Mouse (Mus musculus) adrenal gland, adult (tissue): ENCODE measurements around the gene Lrrc8c.

Experiments used
- DNase-seq, 2 experiments: peaks; one replicate each; pipeline ENCODE4 v3.0.0; 2022 to 2023; ENCODE audit warnings: low spot score in 1 of 2; ENCODE audit not compliant: inconsistent age in 2 of 2

Gene Lrrc8c

DNA sequence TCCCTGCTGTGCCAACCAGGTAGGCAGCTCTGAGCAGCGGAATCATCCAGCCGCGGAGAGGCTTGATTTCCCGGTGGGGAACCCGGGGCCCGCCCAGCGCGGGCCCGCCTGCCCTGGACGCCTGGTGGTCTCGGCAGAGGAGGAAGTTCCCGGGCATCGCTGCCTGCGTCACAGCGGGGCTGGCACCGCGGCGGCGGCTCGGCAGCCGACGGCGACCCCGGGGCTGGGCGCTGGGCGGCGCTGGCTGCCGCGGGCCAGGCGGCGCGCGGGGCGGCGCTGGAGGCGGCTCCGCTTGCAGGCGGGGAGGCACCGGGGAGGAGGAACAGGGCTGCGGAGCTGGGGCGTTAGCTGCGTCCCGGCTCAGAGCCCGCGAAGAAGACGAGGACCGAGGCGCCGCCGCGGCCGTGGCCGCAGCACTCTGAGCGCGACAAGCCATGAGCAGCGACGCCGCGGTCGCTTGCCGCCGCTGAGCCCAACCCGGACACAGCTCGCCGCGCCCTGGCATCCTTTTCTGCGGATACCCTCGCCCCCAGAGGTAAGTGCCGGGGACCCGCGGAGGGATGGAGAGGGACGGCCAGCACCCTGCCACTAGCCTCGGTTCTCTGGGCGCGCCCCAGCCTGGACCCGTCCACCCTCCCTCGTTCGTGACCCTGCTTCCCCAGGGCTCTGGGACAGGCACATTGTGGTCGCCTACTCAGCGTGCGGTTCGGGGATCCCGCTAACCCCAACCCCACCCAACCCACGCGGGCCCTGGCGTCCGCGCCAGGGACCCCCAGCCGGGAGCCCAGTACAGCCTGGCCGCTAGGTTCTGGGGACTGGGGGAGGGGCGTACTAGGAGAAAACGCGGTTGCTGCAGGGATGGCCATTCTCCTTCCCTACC lies at the start of gene Lrrc8c:
Gene Lrrc8c (plus strand): TSS at position 293 of the 880 bp plus-strand sequence.
- peak; percentile 91 to 96 for DNase-seq

DNA sequence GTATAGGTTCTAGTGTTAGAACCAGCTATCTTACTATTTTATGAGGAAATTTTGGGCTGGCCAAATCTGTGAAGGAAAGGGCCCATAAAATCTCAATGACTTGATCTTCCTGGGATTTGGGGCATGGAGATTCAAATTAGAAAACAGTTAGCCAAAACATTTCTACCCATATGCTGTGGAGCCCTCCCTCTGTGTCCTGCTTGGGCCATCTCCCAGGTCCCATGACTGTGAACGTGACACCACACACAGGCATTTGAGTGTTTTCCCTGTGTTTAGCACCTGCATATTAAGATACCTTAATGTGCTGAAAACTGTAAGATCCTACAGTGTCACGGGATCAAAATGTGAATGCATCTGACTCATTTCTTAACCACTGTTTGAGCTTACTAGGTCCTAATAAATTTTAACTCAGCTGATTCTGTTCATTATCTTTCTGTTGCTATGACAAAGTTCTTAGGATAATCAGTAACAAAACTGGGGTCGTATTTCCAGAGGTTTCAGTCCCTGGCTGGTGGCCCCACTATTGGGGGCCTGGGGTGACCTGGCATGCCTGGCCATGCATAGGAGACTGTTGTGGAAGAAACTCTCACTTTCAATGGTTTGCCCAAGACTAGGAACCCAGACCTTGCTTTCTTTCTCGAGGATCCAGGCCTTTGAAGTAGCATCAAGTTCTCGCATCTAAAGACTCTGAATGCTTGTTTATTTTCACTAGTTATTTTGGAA lies 46.0 kb upstream of the Lrrc8c start:
- no peak for DNase-seq

DNA sequence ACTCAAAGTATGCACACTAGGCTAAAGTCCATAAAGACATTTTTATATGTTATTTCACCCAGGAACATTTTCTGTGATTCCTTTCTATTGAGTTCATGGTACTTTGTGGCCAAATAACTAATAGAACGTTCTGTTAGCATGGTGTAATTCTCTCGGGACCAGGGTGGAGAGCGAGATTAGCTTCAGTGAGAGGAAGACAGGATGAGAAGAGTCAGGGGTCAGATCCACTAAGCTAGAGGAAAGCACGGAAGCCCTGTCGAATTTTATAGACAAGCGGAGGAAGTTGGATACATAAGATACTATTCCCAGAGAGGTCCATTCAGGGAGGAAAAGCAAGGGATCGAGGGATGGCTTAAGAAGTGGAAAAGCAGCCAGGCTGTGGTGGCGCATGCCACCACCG lies 41.7 kb upstream of the Lrrc8c start:
- no peak for DNase-seq

DNA sequence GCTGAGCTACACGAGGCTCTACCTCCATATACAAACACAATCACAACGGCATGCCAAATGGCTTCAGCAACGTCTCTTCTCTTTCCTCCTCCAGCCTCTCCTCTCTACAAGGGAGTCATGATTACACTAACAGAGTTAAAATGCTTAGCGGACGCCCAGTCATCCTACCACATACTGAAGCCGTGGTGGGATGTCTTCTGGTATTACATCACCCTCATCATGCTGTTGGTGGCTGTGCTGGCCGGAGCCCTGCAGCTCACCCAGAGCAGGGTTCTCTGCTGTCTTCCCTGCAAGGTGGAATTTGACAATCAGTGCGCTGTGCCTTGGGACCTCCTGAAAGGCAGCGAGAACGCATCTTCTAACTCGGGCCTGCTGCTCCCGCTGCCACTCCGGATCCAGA lies 39.5 kb upstream of the Lrrc8c start:
- no peak for DNase-seq

DNA sequence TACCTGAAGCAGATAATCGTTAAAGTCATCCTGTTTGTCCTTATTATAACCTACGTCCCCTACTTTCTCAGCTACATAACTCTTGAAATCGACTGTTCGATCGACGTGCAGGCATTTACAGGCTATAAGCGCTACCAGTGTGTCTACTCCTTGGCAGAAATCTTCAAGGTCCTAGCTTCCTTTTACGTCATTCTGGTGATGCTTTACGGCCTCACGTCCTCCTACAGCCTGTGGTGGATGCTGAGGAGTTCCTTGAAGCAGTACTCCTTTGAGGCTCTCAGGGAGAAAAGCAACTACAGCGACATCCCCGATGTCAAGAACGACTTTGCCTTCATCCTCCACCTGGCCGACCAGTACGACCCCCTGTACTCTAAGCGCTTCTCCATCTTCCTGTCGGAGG lies 38.6 kb upstream of the Lrrc8c start:
- DNase-seq: no peak

DNA sequence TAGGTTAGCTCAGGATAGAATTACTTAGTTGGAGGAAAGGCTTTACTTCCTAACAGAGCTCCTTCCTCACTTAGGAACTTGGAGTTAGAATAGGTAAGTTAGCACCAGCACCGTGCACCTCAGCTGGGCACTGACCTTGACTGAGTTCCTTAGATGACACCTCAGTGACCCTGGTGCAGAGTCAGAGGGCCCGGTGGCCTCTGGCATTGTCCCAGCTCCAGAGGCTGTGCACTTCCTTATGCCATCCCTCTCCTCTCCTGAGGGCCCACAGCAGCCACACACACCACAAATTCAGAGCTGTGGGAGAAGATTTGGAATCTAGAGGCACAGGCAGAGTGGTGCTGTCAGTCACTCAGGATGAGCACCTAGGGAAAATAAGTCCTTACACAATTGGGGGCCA lies 35.6 kb upstream of the Lrrc8c start:
- DNase-seq: peak in 1 of 2 experiments; percentile 65

DNA sequence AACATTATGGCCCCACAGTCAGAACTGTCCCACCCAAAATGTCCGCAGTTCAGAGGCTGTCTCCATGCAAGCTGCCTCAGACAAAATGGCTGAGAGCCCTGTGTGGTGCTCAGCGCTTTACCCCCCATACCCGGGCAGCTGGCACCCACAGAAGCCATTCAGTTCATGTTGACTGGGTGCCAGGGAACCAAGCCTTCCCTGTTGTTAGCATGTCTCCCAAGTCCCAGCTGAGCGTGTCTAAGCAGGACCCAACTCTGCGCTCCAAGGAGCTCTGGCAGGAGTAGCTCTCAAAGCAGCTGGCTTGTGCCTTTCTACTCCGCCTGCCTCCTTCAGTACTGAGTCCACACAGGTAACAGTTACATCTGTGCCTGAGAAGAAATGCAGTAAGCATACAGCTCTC lies 34.9 kb upstream of the Lrrc8c start:
- no peak for DNase-seq

DNA sequence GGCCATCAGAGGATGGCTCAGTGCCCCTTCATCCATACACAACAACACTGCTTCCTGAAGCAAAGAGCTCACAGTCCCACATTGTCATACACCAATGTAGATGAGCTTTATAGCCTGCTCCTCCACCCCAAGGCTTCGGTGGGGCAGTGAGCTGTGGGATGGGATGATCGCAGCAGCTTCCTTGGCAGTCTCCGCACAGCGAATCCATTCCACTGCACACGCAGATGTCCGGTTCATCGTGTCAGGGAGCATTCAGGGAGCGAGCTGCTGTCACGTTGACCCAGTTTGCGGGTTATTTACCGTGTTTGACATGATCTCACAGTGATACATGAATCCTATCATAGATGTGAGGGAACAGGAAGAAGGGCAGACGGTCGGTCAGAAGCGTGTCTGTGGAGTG lies 34.3 kb upstream of the Lrrc8c start:
- no peak for DNase-seq

DNA sequence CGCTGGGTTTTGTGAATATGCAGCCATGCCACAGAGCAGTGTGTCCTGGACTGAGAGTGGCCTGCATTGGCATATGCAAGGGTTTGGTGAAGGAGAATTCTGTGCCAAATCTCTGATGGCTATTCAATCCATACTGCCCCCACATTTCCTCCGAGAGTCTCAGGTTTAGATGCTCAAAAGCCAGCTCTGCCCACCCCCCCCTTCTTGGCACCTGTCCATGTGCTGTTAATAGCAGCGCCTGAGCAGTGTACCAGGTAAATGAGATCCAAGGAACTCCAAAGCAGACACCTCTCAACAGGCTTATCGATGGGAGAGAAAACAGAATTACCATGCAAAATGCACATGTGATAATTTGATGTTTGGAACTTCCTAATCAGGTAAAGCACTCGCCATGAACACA lies 29.0 kb upstream of the Lrrc8c start:
- DNase-seq: no peak

DNA sequence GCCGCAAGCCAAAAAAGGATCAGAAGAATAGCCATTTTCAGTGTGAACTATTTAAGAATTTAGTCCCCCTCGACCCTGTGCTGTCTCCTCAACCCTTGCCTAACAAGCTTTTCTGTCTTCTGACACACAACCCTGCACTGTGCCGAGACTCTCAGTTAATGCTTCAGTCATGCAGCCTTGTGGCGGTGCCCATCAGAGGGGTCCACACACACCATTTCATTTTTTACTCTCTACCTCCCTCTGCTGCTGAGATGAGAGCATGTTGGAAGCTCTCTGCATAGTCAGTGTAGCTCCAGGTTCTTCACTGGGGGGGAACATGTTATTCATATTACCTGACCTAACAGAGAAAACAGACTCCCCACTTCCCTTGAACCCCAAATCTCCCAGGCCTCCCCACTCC lies 27.8 kb upstream of the Lrrc8c start:
- DNase-seq: no peak

DNA sequence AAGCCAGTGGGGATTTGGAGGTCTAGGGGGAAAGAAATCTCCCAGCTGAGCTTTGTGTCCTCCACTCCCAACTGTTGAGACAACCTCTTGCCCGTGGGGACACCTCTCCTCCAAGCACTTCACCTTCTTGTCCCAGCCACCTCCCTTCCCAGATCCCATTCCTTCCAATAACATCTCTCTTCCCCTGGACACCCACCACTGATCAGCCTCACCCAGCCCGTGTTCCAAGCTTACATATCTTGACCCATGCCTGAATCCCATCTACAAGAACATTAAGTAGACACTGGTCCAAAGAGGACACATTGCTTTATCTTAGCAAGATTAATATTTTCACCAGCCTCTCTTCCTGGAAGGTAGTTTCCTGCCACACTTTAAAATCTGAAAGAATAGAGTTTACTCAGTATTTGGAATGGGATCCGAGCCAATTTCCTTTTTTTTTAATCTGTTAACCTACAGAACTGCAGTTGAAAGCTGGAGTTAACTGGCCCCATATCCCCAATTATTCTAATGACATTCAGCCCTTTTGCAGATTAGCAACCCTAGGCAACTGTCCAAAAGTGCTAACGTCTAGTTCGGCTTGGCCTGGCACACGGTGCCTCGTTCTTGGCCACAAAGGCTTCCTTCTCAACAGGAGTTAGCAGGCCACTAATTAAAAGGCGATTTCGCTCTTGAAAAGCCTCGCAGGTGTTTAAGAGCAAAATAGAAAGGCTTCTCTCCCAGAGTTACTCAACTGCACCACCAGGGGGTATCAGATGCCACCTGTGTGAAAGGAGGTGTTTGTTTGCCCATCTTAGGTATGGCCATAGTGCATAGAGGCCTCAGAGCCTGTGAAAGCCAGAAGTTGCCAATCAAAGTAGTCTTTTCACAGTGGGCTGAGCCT lies 26.6 kb upstream of the Lrrc8c start:
- peak in 1 of 2 experiments; percentile 58 for DNase-seq

DNA sequence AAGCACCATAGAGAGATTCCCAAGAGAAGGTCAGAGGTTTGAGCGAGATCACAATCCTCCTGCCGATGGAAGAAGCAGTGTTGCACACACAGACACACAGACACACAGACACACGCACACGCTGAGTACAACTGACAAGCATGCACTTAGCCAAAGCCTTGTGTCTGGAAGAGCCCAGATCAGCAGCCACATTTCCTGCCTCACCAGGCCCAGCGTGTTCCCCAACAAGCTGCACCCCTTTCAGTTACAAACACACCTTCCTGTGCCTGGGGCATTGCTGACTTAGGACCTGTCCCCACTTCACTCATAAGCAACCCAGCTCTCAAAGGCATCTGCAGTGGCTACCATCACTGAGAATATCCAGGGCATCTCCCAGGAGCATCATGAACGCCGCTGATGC lies 25.8 kb upstream of the Lrrc8c start:
- no peak for DNase-seq

DNA sequence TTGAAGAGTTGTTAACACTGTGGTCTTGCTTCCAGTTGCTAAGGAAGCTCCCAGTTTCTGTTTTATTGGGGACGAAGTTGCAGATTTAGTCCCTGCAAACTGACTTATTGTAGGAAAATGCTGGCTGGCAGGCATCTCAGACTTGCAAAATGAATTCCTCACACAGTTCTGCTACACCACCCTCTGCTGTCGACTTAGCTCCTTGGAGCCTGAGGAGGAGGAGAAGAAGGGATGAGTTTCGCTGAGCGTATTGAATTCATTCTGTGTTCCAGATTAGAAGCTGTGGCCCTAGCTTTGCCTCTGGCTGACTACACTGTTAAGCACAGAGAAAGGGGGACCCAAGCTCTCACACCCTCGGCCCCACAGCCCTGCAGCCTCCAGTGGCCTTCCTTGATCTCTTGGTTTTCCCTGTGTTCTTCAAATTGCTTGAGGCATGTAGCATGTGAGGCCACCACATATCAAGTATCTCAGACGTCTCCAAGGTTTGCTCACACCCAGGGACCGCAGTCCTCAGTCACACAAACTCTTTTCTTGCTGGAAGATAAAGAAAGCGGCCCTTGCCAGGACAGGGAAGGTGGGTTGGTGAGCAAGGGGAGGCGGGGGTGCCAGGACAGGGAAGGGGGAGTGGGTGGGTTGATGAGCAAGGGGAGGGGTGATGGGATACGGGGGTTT lies 24.8 kb upstream of the Lrrc8c start:
- no peak for DNase-seq

DNA sequence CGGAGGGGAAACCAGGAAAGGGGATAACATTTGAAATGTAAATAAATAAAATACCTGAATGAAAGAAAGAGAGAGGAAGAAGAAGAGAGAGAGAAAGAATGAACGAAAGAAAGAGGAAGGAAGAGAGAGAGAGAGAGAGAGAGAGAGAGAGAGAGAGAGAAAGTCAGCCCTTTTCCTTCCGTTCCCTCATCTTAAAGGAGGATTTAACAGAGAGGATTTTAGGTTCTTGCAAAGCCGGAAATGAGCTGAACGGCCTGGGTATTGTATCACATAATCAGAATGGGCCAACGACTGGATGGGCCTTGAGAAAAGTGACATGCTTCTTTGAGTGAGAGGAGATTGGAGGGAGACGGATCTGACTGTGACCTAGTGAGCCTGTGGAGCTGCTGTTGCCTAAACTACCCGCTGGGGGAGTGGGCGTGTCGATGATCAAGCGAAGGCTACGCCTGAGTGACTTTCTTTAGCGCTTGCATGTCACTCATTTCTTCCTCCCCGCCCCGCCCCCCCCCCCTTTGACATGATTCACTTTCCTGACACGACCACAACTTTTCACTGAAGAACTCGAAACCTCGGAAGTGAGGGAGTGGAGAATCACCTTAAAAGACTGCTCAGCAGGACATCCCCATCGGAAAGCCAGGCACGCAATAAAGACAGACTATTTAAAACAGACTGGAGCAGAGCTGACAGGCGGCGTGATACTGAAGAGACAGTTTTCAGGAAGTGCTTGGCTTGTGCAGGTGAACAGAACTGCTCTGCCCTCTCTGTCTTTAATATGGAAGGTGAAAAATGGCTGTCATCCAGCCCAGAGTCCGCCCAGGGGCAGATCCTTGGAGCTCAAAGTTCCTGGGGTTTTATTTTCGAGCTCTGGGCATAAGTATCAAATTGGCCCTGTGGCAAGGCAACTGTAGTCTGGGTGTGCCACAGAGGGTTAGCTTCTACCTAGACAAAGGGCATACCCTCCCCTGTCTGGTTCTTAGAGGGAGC lies 24.0 kb upstream of the Lrrc8c start:
- peak; percentile 87 to 93 for DNase-seq

DNA sequence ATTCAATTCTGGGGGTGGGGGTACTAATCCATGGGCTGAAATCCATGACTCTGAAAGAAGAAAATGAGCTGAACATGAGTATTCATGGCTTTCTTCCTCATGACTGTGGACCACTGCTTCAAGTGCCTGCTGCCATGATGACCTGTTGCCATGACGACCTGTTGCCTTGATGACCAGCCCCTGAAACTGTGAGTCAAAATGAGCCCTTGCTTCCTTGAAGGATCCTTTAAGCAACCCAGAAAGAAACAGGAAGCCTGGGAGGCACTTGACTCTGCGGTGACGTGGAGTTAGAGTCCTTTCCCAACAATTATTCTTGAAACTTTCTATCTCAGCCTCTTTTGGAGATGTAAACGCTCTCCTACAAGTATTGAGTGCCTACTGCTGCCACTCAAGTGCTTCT lies 23.1 kb upstream of the Lrrc8c start:
- no peak for DNase-seq

DNA sequence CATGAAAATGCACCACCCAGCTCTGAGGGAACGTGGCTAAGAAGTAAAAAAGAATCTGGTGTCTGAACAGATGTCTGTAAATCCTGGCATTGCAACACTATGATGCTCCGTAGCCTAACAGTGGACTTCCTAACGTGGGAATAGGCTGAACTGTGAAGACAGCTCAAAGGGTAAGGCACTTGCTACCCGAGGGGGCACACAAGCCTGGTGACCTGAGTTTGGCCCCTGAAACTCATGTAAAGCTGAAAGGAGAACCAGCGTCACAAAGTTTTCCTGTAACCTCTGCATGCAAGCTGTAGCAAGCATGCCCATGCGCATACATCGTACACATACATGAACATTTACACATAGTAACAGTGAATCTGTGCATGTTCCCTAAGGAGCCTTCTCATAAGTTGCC lies 22.6 kb upstream of the Lrrc8c start:
- DNase-seq: no peak

DNA sequence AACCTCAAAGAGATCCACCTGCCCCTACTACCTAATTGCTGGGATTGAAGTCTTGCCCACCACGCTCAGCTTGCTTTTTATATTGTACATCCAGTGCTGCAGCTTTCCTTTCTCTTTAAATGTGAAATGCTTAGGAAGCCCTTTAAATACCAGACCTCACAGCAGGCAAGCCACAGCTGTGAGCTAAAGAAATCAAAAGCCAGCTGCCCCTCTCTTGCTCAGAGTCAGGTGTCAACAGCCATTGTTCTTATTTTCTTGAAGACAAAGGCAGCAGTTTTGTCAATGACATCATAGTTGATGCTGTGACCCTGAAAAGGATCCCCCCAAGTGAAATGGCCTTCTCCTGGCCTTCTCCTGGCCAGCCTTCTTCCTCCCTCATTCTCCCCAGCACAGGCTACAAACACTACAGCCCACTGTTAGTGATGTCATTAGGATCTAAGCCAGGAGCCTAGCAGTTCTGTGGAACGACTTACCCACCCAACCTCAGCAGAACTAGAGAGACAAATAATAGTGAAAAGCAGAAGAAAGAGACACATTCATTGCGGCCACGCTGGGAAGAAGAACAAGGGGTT lies 20.7 kb upstream of the Lrrc8c start:
- DNase-seq: no peak

DNA sequence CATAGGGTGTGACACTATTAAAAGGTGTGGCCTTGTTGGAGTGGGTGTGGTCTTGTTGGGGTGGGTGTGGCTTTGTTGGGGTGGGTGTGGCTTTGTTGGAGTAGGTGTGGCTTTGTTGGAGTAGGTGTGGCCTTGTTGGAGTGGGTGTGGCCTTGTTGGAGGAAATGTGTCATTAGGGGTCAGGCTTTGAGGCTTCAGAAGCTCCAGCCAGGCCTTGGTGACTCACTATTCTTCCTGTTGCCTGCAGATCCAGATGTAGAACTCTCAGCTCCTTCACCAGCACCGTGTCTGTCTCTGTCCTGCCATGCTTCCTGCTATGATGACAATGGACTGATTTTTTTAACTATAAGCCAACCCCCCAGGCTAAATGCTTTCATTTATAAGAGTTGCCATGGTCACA lies 19.8 kb upstream of the Lrrc8c start:
- peak in 1 of 2 experiments; percentile 65 for DNase-seq
